Mouse (Mus musculus): ENCODE data around the gene Lrig3. TPM values are rescaled to one million over a fixed set of nuclear protein-coding genes. Genes with fewer than 3 reads are reported as not detected.
A peak's percentile ranks its signal among the peaks of the same experiment; 100 is the strongest.

Gene Lrig3
- polyA plus RNA-seq, 1 experiment from 2014 or later, result 18.8 TPM

DNA sequence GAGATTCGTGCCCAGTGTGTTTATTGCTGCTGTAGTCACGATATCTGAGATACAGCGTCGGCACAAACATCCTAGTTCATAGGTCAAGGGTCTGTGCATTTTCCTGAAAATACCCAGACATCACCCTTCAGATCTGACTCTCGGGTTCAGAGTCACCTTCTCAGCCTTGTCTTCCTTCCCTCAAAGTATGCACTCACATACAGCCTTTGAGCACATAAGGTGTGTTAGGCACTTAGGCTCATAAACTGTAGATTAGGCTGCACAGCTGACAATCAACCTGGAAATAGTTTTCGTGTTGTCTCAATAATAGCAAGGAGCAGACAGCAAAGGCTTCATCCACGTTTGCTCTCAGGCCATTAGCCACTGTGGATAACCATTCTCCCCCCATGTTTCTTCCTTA, 11.6 kb upstream of the Lrig3 start:
- no peaks in the 10 kb centered on the region for H3K4me1 ChIP-seq (replicated peaks; ENCODE audit: control insufficient read depth, insufficient read depth, low read length)
- DNase-seq (ENCODE audit: low spot score), result no peak
- H3K9me3 ChIP-seq (ENCODE audit: control insufficient read depth, low read length), result no peaks in the 10 kb centered on the region
- no peak for ATAC-seq (ENCODE audit: low FRiP score)
- no peaks in the 10 kb centered on the region for H3K27me3 ChIP-seq (ENCODE audit: control insufficient read depth, insufficient read depth, low read length)
- no peaks in the 10 kb centered on the region for H3K36me3 ChIP-seq (ENCODE audit: control insufficient read depth, insufficient read depth, low read length)
- no peak overlapping the region for H3K27ac ChIP-seq (ENCODE audit: low read depth, low read length)
- H3K4me2 ChIP-seq (replicated peaks; ENCODE audit: low read depth, low read length), result no peak overlapping the region
- 84% methylated on average over 7 of the region's 7 CpGs for WGBS
- H3K4me3 ChIP-seq (ENCODE audit: low read depth, low read length), result no peak overlapping the region
- H3K9ac ChIP-seq (ENCODE audit: low read depth, low read length), result no peak overlapping the region

DNA sequence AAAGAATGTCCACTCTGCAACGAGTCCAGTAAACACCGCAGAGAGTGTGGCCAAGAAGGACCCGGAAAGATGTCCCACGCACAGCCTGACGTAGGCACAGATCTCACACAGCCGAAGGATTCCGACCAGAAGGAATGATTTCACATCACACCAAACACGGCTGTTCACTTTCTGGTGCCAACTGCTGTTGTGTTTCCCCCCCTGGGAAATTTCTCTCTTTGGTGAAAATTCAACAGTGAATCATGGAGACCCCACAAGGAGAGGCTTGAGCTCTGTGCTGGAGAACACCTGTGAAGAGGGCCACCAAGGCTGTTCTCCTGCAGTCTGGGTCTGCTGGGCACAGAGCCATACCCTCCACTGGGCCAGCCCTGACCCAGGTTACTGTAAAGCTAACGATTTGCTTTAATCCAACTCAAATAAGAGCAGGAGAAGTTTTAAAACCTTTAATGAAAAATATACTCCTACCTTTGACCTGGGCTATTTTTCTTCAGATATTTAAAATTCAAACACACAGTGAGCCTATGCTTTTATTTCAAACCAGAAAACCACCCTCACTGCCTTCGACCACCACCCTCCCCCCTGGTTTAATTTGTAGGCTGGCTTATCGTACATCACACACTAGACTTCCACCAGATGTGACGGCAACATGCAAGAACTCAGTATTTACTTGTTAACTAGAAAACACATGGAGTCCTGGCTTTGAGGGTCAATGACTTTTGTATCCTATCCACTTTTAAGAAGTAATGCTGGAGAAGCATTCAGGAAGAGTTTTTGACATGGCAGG, 11.0 kb upstream of the Lrig3 start:
- DNase-seq (ENCODE audit: low spot score) (no peak), ATAC-seq (ENCODE audit: low FRiP score) (no peak)
- Histone ChIP-seq H3K9ac (ENCODE audit: low read depth, low read length) (no peak overlapping the region), H3K36me3 (ENCODE audit: control insufficient read depth, insufficient read depth, low read length) (no peaks in the 10 kb centered on the region), H3K4me3 (ENCODE audit: low read depth, low read length) (no peak overlapping the region), H3K4me2 (replicated peaks; ENCODE audit: low read depth, low read length) (no peak overlapping the region), H3K4me1 (replicated peaks; ENCODE audit: control insufficient read depth, insufficient read depth, low read length) (no peaks in the 10 kb centered on the region), H3K9me3 (ENCODE audit: control insufficient read depth, low read length) (no peaks in the 10 kb centered on the region), H3K27me3 (ENCODE audit: control insufficient read depth, insufficient read depth, low read length) (no peaks in the 10 kb centered on the region), H3K27ac (ENCODE audit: low read depth, low read length) (no peak overlapping the region)
- WGBS, result 87% methylated on average over 12 of the region's 12 CpGs

DNA sequence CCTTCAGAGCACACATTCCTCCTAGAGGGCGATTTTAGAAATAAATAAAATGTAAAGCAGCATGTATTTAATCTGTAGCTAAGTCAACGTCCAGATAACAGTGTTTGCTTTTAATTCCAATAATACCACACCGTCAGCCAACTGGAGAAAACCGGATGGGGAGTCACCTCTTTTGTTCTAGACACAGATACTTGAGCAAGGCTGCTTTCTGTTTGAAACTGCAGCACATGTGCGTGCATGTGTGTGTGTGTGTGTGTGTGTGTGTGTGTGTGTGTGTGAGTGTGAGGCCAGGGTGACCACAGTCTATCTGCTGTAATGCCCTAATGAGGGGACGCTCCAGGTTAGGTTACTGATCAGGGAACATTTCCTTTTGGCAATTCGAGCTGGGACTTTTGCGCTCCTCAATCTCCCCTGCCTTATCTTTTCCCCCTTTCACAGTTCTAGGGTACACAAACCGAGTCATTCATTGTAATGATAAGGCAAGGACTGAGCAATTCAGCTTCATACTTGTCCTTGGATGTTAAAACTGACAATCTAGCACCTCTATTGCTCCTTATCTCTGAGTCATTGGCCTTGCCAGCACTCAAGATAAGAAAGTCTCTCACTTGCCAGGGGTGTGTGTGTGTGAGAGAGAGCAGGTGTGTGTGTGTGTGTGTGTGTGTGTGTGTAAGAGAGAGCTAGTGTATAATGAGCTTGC, 4.4 kb upstream of the Lrig3 start:
- 74% methylated on average over 9 of the region's 9 CpGs for WGBS
- Histone ChIP-seq H3K4me3 (ENCODE audit: low read depth, low read length) (no peak overlapping the region), H3K9me3 (ENCODE audit: control insufficient read depth, low read length) (no peaks in the 10 kb centered on the region), H3K27me3 (ENCODE audit: control insufficient read depth, insufficient read depth, low read length) (no peaks in the 10 kb centered on the region), H3K4me2 (replicated peaks; ENCODE audit: low read depth, low read length) (no peak overlapping the region), H3K9ac (ENCODE audit: low read depth, low read length) (no peak overlapping the region), H3K4me1 (replicated peaks; ENCODE audit: control insufficient read depth, insufficient read depth, low read length) (no peaks in the 10 kb centered on the region), H3K27ac (ENCODE audit: low read depth, low read length) (no peak overlapping the region), H3K36me3 (ENCODE audit: control insufficient read depth, insufficient read depth, low read length) (no peaks in the 10 kb centered on the region)
- DNase-seq (ENCODE audit: low spot score), result no peak
- ATAC-seq (ENCODE audit: low FRiP score), result no peak

DNA sequence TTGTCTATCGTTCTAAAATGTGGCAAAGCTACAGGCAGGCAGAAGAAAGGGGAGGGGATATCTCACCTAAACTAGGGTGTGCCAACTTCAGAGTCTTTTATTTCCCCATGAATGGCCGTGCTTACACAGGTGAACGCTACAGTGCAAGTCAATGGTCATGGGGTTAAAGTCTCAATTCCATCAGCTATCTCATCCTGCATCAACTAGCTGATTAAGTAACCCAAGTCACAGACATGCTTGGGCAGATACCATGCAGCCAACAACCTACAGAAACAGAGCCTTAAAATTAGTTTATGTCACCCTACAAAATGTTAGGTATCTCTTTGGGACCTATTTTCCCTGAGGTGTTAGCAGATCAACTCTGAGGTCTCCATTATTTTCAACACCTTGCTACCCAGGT, 1.3 kb upstream of the Lrig3 start:
- no peak overlapping the region for H3K27ac ChIP-seq (ENCODE audit: low read depth, low read length)
- DNase-seq (ENCODE audit: low spot score) (no peak), ATAC-seq (ENCODE audit: low FRiP score) (no peak)
- no peaks in the 10 kb centered on the region for H3K36me3 ChIP-seq (ENCODE audit: control insufficient read depth, insufficient read depth, low read length)
- no peaks in the 10 kb centered on the region for H3K9me3 ChIP-seq (ENCODE audit: control insufficient read depth, low read length)
- no peaks in the 10 kb centered on the region for H3K4me1 ChIP-seq (replicated peaks; ENCODE audit: control insufficient read depth, insufficient read depth, low read length)
- WGBS, result 87% methylated on average over 3 of the region's 3 CpGs
- H3K4me2 ChIP-seq (replicated peaks; ENCODE audit: low read depth, low read length), result no peak overlapping the region
- no peak overlapping the region for H3K4me3 ChIP-seq (ENCODE audit: low read depth, low read length)
- no peak overlapping the region for H3K9ac ChIP-seq (ENCODE audit: low read depth, low read length)
- no peaks in the 10 kb centered on the region for H3K27me3 ChIP-seq (ENCODE audit: control insufficient read depth, insufficient read depth, low read length)

DNA sequence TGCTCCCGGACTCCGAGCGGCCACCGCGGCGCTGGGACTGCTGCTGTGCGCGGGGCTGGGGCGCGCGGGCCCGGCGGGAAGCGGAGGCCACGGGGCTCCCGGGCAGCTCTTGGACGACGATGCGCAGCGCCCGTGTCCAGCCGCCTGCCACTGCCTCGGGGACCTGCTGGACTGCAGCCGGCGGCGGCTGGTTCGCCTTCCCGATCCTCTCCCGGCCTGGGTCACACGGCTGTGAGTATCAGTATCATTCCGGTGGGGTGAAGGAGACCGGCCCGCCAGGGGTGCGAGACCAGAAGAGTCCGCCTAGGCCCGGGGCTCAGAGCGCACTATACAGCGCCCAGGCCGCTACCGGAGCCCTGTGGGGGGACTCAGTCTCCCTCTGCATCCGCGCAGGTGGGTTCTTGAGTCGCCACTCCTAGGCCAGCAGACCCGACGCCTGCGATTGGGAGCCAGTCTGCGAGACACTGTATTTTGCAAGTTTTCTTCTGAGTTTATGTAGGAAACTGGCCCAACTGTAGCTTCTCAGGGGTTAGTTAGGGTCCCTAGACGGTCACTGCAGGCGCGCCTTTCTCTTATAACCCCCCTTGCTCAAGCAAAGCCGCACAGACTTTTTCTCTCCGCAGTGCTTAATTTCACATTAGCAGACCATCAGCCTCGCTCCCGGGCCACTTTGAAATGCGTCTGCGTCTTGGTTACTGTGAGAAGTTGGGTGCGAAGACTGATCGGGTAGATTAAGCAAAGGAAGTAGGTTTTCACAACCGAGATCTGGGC, 698 bp downstream of the Lrig3 start:
- DNase-seq (ENCODE audit: low spot score), result peak; percentile 74
- Histone ChIP-seq H3K4me3 (ENCODE audit: low read depth, low read length) (peak overlapping the region; percentile 86), H3K9me3 (ENCODE audit: control insufficient read depth, low read length) (no peaks in the 10 kb centered on the region), H3K4me1 (replicated peaks; ENCODE audit: control insufficient read depth, insufficient read depth, low read length) (no peaks in the 10 kb centered on the region), H3K27me3 (ENCODE audit: control insufficient read depth, insufficient read depth, low read length) (no peaks in the 10 kb centered on the region), H3K9ac (ENCODE audit: low read depth, low read length) (peak overlapping the region; percentile 89), H3K27ac (ENCODE audit: low read depth, low read length) (peak overlapping the region; percentile 78), H3K4me2 (replicated peaks; ENCODE audit: low read depth, low read length) (peak overlapping the region; percentile 90), H3K36me3 (ENCODE audit: control insufficient read depth, insufficient read depth, low read length) (no peaks in the 10 kb centered on the region)
- ATAC-seq (ENCODE audit: low FRiP score), result peak; percentile 73
- WGBS, result under 1% methylated on average over 54 of the region's 59 CpGs

DNA sequence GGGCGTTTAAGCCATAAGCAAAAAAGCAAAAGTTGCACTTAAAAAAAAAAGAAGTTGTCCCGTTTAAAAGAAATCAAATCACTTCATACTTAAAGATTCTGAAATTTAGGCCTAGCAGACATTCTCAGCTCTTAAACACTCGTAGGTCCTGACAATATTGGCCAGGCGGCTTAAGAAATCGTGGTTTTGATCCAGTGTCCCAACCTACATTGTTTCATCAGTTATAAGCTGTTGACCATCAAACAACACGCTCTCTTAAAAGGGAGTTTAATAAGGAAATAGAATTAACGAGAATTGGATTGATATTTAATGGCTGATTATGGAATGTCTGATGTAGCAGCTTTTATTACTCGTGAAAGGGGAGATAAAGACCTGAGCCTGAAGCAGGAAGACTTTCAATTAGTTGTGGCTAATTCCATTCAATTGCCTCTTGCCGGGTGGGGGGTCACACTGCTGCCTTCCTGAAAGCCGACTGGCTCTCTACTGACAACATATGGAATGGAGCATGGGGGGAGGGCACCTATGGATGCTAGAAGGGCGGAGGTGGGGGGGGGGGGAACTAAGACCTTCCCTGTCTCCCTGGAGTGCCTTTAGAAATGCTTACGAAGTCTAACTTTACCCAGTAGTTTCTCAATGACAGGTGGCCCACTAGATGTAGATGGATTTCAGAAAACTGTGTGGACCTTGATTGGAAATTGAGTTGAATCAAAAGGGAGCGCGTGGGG, 1.6 kb downstream of the Lrig3 start:
- Histone ChIP-seq H3K4me2 (replicated peaks; ENCODE audit: low read depth, low read length) (peak overlapping the region; percentile 90), H3K27ac (ENCODE audit: low read depth, low read length) (peak overlapping the region; percentile 78), H3K9me3 (ENCODE audit: control insufficient read depth, low read length) (no peaks in the 10 kb centered on the region), H3K36me3 (ENCODE audit: control insufficient read depth, insufficient read depth, low read length) (no peaks in the 10 kb centered on the region), H3K4me3 (ENCODE audit: low read depth, low read length) (peak overlapping the region; percentile 86), H3K27me3 (ENCODE audit: control insufficient read depth, insufficient read depth, low read length) (no peaks in the 10 kb centered on the region), H3K9ac (ENCODE audit: low read depth, low read length) (peak overlapping the region; percentile 89; the same call in 1 of the 2 replicates), H3K4me1 (replicated peaks; ENCODE audit: control insufficient read depth, insufficient read depth, low read length) (no peaks in the 10 kb centered on the region)
- ATAC-seq (ENCODE audit: low FRiP score) (no peak), DNase-seq (ENCODE audit: low spot score) (peak; percentile 63)
- 2% methylated on average over 14 of the region's 14 CpGs for WGBS

DNA sequence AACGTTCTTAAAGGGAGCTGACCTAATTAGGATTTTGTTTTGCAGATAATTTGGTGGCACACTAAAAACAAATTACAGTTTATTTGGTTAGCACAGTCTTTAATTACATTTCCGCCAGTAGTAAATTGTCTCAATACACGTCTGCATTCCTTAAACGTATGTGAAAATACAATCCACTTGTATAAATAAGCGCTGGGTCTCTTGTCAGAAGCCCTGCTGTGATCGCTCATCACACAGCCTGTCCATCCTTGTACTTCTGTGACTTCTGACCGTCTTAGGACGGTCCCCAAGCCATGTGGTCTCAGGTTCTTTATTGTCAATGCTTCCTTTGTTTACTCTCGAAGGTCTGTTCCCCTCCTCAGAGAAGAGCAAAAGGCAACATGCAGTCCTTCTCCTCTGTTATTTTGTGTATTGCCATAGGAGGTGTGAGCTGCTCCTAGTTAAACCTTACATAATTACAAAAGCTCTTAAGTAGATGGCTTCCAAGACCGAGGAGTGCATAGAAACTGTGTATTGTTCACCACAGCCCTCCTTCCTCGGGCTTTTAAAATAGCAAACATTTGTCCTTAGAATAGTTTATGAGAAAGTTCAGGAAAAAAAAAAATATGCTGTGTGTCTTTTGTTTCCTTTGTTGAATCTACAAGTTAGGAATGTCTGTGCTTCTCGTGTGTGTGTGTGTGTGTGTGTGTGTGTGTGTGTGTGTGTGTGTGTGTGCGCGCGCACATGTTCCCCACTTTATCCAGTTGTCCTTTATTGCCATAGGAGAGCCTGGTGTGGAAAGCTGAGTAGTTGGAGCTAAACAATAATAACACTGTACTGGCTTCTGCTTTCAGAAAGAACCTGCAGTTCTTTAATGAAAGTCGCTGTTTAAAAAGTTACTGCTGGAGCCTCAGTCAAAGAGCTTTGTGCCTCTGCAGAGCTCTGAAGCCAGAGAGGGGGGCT, 2.5 kb downstream of the Lrig3 start:
- DNase-seq (ENCODE audit: low spot score), result peak; percentile 60
- peak overlapping the region; percentile 90 for H3K4me2 ChIP-seq (replicated peaks; ENCODE audit: low read depth, low read length)
- WGBS, result 5% methylated on average over 16 of the region's 16 CpGs
- ATAC-seq (ENCODE audit: low FRiP score), result peak; percentile 20; the same call in 1 of the 2 replicates
- H3K36me3 ChIP-seq (ENCODE audit: control insufficient read depth, insufficient read depth, low read length), result no peaks in the 10 kb centered on the region
- peak overlapping the region; percentile 89 for H3K9ac ChIP-seq (ENCODE audit: low read depth, low read length)
- H3K9me3 ChIP-seq (ENCODE audit: control insufficient read depth, low read length), result no peaks in the 10 kb centered on the region
- peak overlapping the region; percentile 47 for H3K27ac ChIP-seq (ENCODE audit: low read depth, low read length)
- no peaks in the 10 kb centered on the region for H3K4me1 ChIP-seq (replicated peaks; ENCODE audit: control insufficient read depth, insufficient read depth, low read length)
- peak overlapping the region; percentile 86 for H3K4me3 ChIP-seq (ENCODE audit: low read depth, low read length)
- no peaks in the 10 kb centered on the region for H3K27me3 ChIP-seq (ENCODE audit: control insufficient read depth, insufficient read depth, low read length)
